Mouse (Mus musculus) erythroblast, embryonic 14.5 days (primary cell): ENCODE measurements around the gene Ccdc117. TPM values are rescaled to one million over a fixed set of nuclear protein-coding genes. Genes with fewer than 3 reads are reported as not detected.
"Not testable (repeated sequence)": the region's sequence is repeated elsewhere in the genome, so short reads cannot be mapped to it uniquely, and the experiment has no call there.

Experiments
- H3K27me3 ChIP-seq: 2 replicates; pipeline ENCODE4 v1.6.1; 2012; ENCODE audit warnings: inconsistent platforms; ENCODE audit not compliant: control insufficient read depth
- H3K36me3 ChIP-seq: 2 replicates; pipeline ENCODE4 v1.6.1; 2012; ENCODE audit warnings: mild to moderate bottlenecking, inconsistent platforms; ENCODE audit not compliant: control insufficient read depth
- H3K4me1 ChIP-seq: 2 replicates; pipeline ENCODE4 v1.6.1; 2012; ENCODE audit warnings: inconsistent platforms; ENCODE audit not compliant: control insufficient read depth
- H3K4me3 ChIP-seq: replicated peaks from 2 replicates; pipeline ENCODE3; 2012; ENCODE audit warnings: moderate library complexity, mild to moderate bottlenecking, inconsistent platforms
- H3K9me3 ChIP-seq: 2 replicates; pipeline ENCODE4 v1.6.1; 2012; ENCODE audit warnings: low read length, inconsistent platforms, mixed read lengths; ENCODE audit not compliant: control insufficient read depth
- GATA1 ChIP-seq: IDR thresholded peaks from 2 replicates; pipeline ENCODE4 v1.6.1; 2012; ENCODE audit warnings: low read length, inconsistent platforms, mixed read lengths
- TAL1 ChIP-seq: IDR thresholded peaks from 3 replicates; pipeline ENCODE4 v1.6.1; 2012; ENCODE audit warnings: low read length, inconsistent platforms, mixed read lengths
- polyA plus RNA-seq: library from polyadenylated mRNA; stranded (reverse); fragments of >175 nt; gene quantifications from 2 replicates; pipeline ENCODE4 v1.2.3, GENCODE M21; 2012

Gene Ccdc117
- polyA plus RNA-seq, 1 experiment = 0.18 TPM

GRCm38 (mm10) chr11:5541230-5541798, 673 bp downstream of the Ccdc117 start:
- Histone ChIP-seq H3K36me3 (peaks cover 30% of the 10 kb centered on the region), H3K9me3 (no peaks in the 10 kb centered on the region), H3K4me3 (peak overlapping the region; percentile 77), H3K4me1 (peaks cover 41% of the 10 kb centered on the region), H3K27me3 (no peaks in the 10 kb centered on the region)
- TF ChIP-seq GATA1 = no peak
- TF ChIP-seq TAL1 = no peak

DNA sequence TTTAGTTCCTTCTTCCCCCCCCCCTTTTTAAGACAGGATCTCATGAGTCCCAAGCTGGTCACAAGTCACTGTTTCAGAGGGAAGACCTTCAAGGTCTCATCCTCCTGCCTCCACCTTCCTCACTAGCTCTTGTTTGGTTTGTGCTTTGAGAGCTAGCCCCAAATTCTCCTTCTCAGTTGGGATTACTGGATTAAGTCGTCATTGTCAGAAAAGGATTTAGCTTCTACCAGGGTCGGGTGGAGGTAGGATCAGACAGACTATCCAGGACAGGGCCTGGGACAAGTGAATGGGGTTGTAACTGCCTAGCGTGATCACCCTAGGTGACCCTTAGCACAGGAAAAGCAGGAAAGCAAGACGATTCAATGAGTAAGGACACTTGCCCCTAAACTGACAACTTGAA, 1.7 kb downstream of the Ccdc117 start:
- no peak for TF ChIP-seq GATA1
- TF ChIP-seq TAL1 = no peak
- peak overlapping the region; percentile 77 for H3K4me3 ChIP-seq
- peaks cover 33% of the 10 kb centered on the region for H3K36me3 ChIP-seq
- H3K27me3 ChIP-seq = no peaks in the 10 kb centered on the region
- peaks cover 41% of the 10 kb centered on the region for H3K4me1 ChIP-seq
- no peaks in the 10 kb centered on the region for H3K9me3 ChIP-seq

DNA sequence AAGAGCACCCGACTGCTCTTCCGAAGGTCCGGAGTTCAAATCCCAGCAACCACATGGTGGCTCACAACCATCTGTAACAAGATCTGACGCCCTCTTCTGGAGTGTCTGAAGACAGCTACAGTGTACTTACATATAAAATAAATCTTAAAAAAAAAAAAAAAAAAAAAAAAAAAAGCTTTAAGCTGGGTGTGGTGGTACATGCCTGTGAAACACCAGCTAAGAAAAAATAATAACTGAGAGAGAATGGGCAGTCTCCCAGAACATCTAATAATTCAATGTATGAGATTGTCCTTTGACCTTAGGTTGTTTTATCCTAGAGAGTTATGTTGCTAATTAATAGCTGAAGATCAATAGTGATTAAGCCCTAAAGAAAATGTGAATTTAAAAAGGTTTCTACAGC, 4.5 kb downstream of the Ccdc117 start:
- not testable (repeated sequence) for H3K4me3 ChIP-seq, H3K9me3 ChIP-seq, H3K27me3 ChIP-seq
- Histone ChIP-seq H3K4me1 (peaks cover 36% of the 10 kb centered on the region), H3K36me3 (peaks cover 62% of the 10 kb centered on the region)

DNA sequence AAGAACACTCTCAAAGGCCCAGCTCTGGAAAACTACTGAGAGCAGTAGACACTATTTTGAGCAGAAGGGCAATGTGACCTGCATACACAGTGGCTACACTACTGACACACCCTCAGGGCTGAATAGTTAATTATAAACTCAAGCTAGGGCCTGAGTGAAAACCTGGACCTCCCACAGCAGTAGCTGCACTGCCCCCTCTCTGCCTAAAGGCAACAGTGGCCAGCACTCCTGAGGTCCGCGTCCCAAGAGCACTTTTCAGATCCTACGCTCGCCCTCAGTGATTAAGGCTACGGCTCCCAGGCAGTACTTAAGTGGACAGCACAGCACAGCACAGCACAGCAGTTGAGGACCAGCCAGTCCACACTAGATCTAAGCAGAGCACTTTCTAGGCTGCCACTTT, 8.9 kb downstream of the Ccdc117 start:
- H3K36me3 ChIP-seq = peaks cover 83% of the 10 kb centered on the region
- H3K27me3 ChIP-seq = no peaks in the 10 kb centered on the region
- TF ChIP-seq TAL1 (no peak), GATA1 (no peak)
- peaks cover 22% of the 10 kb centered on the region for H3K4me1 ChIP-seq
- no peak overlapping the region for H3K4me3 ChIP-seq
- H3K9me3 ChIP-seq = no peaks in the 10 kb centered on the region

GRCm38 (mm10) chr11:5530717-5531116, 11.3 kb downstream of the Ccdc117 start:
- no peaks in the 10 kb centered on the region for H3K9me3 ChIP-seq
- H3K27me3 ChIP-seq = no peaks in the 10 kb centered on the region
- peaks cover 22% of the 10 kb centered on the region for H3K4me1 ChIP-seq
- peaks cover 96% of the 10 kb centered on the region for H3K36me3 ChIP-seq
- TF ChIP-seq GATA1 (no peak), TAL1 (no peak)
- H3K4me3 ChIP-seq = no peak overlapping the region

DNA sequence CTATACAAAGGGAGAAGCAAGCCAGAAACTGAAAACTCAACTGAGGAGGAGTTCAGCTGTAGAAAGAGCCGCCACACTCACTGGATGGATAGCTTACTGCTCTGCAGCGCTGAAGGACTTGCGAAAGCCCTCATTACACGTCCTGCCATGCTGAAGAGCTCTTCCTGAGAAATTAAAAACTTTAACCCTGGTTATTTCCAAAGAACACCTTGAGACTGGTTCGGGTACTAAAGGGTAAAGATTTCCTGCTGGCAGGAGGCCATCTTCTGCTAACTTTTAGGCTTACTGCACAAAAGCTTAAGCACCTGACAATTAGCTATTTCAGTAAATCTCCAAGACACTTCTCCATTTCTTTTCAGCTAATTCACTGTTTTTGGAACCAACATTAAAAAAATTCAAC, 11.8 kb downstream of the Ccdc117 start:
- no peak overlapping the region for H3K4me3 ChIP-seq
- H3K27me3 ChIP-seq = no peaks in the 10 kb centered on the region
- no peaks in the 10 kb centered on the region for H3K9me3 ChIP-seq
- H3K4me1 ChIP-seq = peaks cover 22% of the 10 kb centered on the region
- TF ChIP-seq GATA1 (no peak), TAL1 (no peak)
- H3K36me3 ChIP-seq = peaks cover 100% of the 10 kb centered on the region

DNA sequence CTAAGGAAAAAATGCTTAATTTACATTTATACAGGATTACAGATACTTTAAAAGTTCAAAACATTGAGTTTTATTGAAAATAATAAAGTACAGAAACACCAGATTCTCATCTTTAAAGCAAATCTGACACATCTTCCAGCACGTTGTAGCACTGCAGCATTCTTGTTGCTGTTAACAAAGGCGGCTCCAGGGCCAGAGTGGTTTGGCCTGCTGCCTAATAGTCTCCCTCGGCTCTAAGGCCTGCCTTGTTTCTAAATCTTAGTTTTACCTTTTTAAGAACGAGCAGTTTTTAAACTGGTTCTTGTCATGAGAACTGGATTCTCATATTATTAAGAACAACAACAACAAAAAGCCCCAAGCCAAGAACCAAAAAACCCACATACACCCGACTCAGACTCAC, 13.1 kb downstream of the Ccdc117 start:
- H3K36me3 ChIP-seq = peaks cover 100% of the 10 kb centered on the region
- H3K4me3 ChIP-seq = no peak overlapping the region
- TF ChIP-seq TAL1 (no peak), GATA1 (no peak)
- H3K4me1 ChIP-seq = peaks cover 23% of the 10 kb centered on the region
- no peaks in the 10 kb centered on the region for H3K9me3 ChIP-seq
- no peaks in the 10 kb centered on the region for H3K27me3 ChIP-seq

DNA sequence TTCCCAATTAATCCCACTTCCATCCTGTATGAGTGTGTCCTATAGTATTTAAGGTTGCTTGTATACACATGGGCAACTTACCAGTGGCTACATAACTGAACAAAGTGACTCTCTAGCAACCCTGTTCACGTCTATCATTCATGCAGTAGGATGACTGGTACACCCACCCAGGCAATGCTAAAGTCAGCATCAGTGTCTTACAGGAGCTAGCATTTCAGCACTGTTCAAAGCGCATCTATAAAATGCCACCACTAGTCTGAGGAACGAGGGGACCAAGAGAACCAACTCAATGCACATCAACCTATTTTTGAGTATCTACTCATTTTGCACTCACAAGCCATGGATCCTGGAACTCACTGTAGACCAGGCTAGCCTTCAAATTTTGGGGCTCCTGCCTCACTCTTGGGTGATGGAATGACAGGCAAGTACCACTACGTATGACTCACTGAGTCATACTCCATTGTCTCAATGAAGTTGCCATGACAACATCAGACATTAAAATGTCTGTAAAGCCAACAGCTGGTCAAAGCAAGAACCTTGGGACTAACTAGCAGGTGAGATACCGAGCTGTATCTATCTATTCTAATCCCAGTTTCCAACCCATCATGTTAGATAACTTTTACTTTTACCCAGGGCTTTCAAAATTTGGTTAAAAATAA, 14.0 kb downstream of the Ccdc117 start:
- Histone ChIP-seq H3K9me3 (no peaks in the 10 kb centered on the region), H3K27me3 (no peaks in the 10 kb centered on the region), H3K4me1 (peaks cover 26% of the 10 kb centered on the region), H3K36me3 (peaks cover 100% of the 10 kb centered on the region), H3K4me3 (no peak overlapping the region)
- TF ChIP-seq GATA1 (no peak), TAL1 (no peak)

- Histone ChIP-seq H3K4me3 (no peak overlapping the region), H3K36me3 (peaks cover 96% of the 10 kb centered on the region), H3K4me1 (peaks cover 38% of the 10 kb centered on the region), H3K9me3 (no peaks in the 10 kb centered on the region), H3K27me3 (no peaks in the 10 kb centered on the region)
- TF ChIP-seq GATA1 = no peak
- no peak for TF ChIP-seq TAL1
These were observed 15.2 kb downstream of the Ccdc117 start for GRCm38 (mm10) chr11:5526573-5527439.
